Mouse (Mus musculus): ENCODE measurements around the gene Tex13c2. TPM values are rescaled to one million over a fixed set of nuclear protein-coding genes. Genes with fewer than 3 reads are reported as not detected.

Tex13c2 gene
- polyA plus RNA-seq (2015; fragmentation: Nextera tagmentation; extraction: Ambion mirVana), result not detected in 2 replicates

GRCm38 (mm10) chrX:42489446-42489845, at the start of gene Tex13c2:
Tex13c2 (plus strand) TSS chrX:42489691.
- H3K9me3 ChIP-seq (ENCODE audit: low read length), result no peaks in the 10 kb centered on the region
- ATAC-seq, result no peak
- no peak within 1 kb of the TSS for H3K4me2 ChIP-seq (replicated peaks; ENCODE audit: low read depth, low read length)
- H3K27me3 ChIP-seq (replicated peaks; ENCODE audit: insufficient read depth, low read length), result no peaks in the 10 kb centered on the region
- no peaks in the 10 kb centered on the region for H3K36me3 ChIP-seq (ENCODE audit: insufficient read depth, low read length)
- no peak within 1 kb of the TSS for H3K4me3 ChIP-seq (ENCODE audit: low read depth, low read length)
- TF ChIP-seq EP300 (IDR thresholded peaks at IDR 0.05) (no peak), CTCF (IDR thresholded peaks at IDR 0.05) (no peak)
- H3K27ac ChIP-seq (ENCODE audit: low read length), result no peak within 1 kb of the TSS
- H3K9ac ChIP-seq (replicated peaks; ENCODE audit: low read depth), result no peak within 1 kb of the TSS
- WGBS, result 89% methylated on average over 16 of the region's 16 CpGs
- no peak for DNase-seq (ENCODE audit: low spot score)
- H3K4me1 ChIP-seq (ENCODE audit: insufficient read depth, low read depth, low read length), result no peaks in the 10 kb centered on the region

- no peak overlapping the region for H3K9ac ChIP-seq (replicated peaks; ENCODE audit: low read depth)
- no peak for ATAC-seq
- no peaks in the 10 kb centered on the region for H3K27me3 ChIP-seq (replicated peaks; ENCODE audit: insufficient read depth, low read length)
- H3K27ac ChIP-seq (ENCODE audit: low read length), result no peak overlapping the region
- DNase-seq (ENCODE audit: low spot score), result no peak
- no peak overlapping the region for H3K4me2 ChIP-seq (replicated peaks; ENCODE audit: low read depth, low read length)
- TF ChIP-seq CTCF (IDR thresholded peaks at IDR 0.05) (no peak), EP300 (IDR thresholded peaks at IDR 0.05) (no peak)
- H3K4me3 ChIP-seq (ENCODE audit: low read depth, low read length), result no peak overlapping the region
- WGBS, result 75% methylated on average over 1 of the region's 1 CpGs
- H3K9me3 ChIP-seq (ENCODE audit: low read length), result no peaks in the 10 kb centered on the region
- no peaks in the 10 kb centered on the region for H3K4me1 ChIP-seq (ENCODE audit: insufficient read depth, low read depth, low read length)
- H3K36me3 ChIP-seq (ENCODE audit: insufficient read depth, low read length), result no peaks in the 10 kb centered on the region
Measured at GRCm38 (mm10) chrX:42450305-42450704, 39.2 kb upstream of the Tex13c2 start.

GRCm38 (mm10) chrX:42453001-42453400, 36.5 kb upstream of the Tex13c2 start:
- Histone ChIP-seq H3K9ac (replicated peaks; ENCODE audit: low read depth) (no peak overlapping the region), H3K4me2 (replicated peaks; ENCODE audit: low read depth, low read length) (no peak overlapping the region), H3K9me3 (ENCODE audit: low read length) (no peaks in the 10 kb centered on the region), H3K36me3 (ENCODE audit: insufficient read depth, low read length) (no peaks in the 10 kb centered on the region), H3K27me3 (replicated peaks; ENCODE audit: insufficient read depth, low read length) (no peaks in the 10 kb centered on the region), H3K27ac (ENCODE audit: low read length) (no peak overlapping the region), H3K4me1 (ENCODE audit: insufficient read depth, low read depth, low read length) (no peaks in the 10 kb centered on the region), H3K4me3 (ENCODE audit: low read depth, low read length) (no peak overlapping the region)
- ATAC-seq (no peak), DNase-seq (ENCODE audit: low spot score) (no peak)
- TF ChIP-seq CTCF (IDR thresholded peaks at IDR 0.05) (no peak), EP300 (IDR thresholded peaks at IDR 0.05) (no peak)
- WGBS, result 66% methylated on average over 1 of the region's 1 CpGs

- no peak overlapping the region for H3K4me2 ChIP-seq (replicated peaks; ENCODE audit: low read depth, low read length)
- no peaks in the 10 kb centered on the region for H3K27me3 ChIP-seq (replicated peaks; ENCODE audit: insufficient read depth, low read length)
- no peak overlapping the region for H3K4me3 ChIP-seq (ENCODE audit: low read depth, low read length)
- no peak overlapping the region for H3K27ac ChIP-seq (ENCODE audit: low read length)
- H3K4me1 ChIP-seq (ENCODE audit: insufficient read depth, low read depth, low read length), result no peaks in the 10 kb centered on the region
- WGBS, result 69% methylated on average over 7 of the region's 7 CpGs
- no peak overlapping the region for H3K9ac ChIP-seq (replicated peaks; ENCODE audit: low read depth)
- TF ChIP-seq CTCF (IDR thresholded peaks at IDR 0.05) (no peak), EP300 (IDR thresholded peaks at IDR 0.05) (no peak)
- ATAC-seq, result no peak
- no peaks in the 10 kb centered on the region for H3K9me3 ChIP-seq (ENCODE audit: low read length)
- no peaks in the 10 kb centered on the region for H3K36me3 ChIP-seq (ENCODE audit: insufficient read depth, low read length)
- no peak for DNase-seq (ENCODE audit: low spot score)
Measured at GRCm38 (mm10) chrX:42454533-42454932, 35.0 kb upstream of the Tex13c2 start.

GRCm38 (mm10) chrX:42490336-42490735, 845 bp downstream of the Tex13c2 start:
- TF ChIP-seq CTCF (IDR thresholded peaks at IDR 0.05) (no peak), EP300 (IDR thresholded peaks at IDR 0.05) (no peak)
- H3K4me2 ChIP-seq (replicated peaks; ENCODE audit: low read depth, low read length), result no peak overlapping the region
- H3K4me1 ChIP-seq (ENCODE audit: insufficient read depth, low read depth, low read length), result no peaks in the 10 kb centered on the region
- DNase-seq (ENCODE audit: low spot score), result no peak
- H3K4me3 ChIP-seq (ENCODE audit: low read depth, low read length), result no peak overlapping the region
- H3K27me3 ChIP-seq (replicated peaks; ENCODE audit: insufficient read depth, low read length), result no peaks in the 10 kb centered on the region
- H3K9me3 ChIP-seq (ENCODE audit: low read length), result no peaks in the 10 kb centered on the region
- H3K36me3 ChIP-seq (ENCODE audit: insufficient read depth, low read length), result no peaks in the 10 kb centered on the region
- no peak overlapping the region for H3K9ac ChIP-seq (replicated peaks; ENCODE audit: low read depth)
- 88% methylated on average over 8 of the region's 8 CpGs for WGBS
- H3K27ac ChIP-seq (ENCODE audit: low read length), result no peak overlapping the region
- ATAC-seq, result no peak

- no peak overlapping the region for H3K27ac ChIP-seq (ENCODE audit: low read length)
- H3K27me3 ChIP-seq (replicated peaks; ENCODE audit: insufficient read depth, low read length), result no peaks in the 10 kb centered on the region
- no peaks in the 10 kb centered on the region for H3K4me1 ChIP-seq (ENCODE audit: insufficient read depth, low read depth, low read length)
- no peak for TF ChIP-seq EP300 (IDR thresholded peaks at IDR 0.05)
- H3K36me3 ChIP-seq (ENCODE audit: insufficient read depth, low read length), result no peaks in the 10 kb centered on the region
- DNase-seq (ENCODE audit: low spot score), result no peak
- H3K4me3 ChIP-seq (ENCODE audit: low read depth, low read length), result no peak overlapping the region
- H3K9ac ChIP-seq (replicated peaks; ENCODE audit: low read depth), result no peak overlapping the region
- ATAC-seq, result no peak
- H3K9me3 ChIP-seq (ENCODE audit: low read length), result no peaks in the 10 kb centered on the region
- no peak overlapping the region for H3K4me2 ChIP-seq (replicated peaks; ENCODE audit: low read depth, low read length)
Measured at GRCm38 (mm10) chrX:42500538-42500937, 11.0 kb downstream of the Tex13c2 start.

Measured in lung, postnatal 0 days (tissue).